Mouse (Mus musculus): Measurements from ENCODE around the gene Dgke. TPM values are rescaled to one million over a fixed set of nuclear protein-coding genes. Genes with fewer than 3 reads are reported as not detected.

Gene Dgke
- total RNA-seq, 1 experiment from 2014 or later = 10.4 TPM

DNA sequence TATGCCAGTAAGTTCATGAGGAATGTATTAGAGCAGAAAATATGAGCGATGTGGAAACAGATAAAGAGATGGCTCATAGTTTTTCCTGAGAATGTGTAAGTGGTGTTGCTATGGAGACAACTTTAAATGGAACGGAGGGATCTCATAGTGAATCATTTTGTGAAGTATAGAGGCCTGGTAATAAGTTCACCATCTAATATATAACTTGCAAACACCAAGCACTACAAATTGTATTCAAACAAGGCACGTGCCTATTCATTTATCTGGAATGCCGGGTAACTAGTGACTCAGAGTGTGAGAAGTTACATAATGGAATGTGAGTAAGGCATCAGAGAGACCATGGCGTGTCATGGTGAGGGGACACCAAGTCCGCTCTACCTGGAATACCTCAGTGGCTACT is 28.2 kb downstream of the Dgke start:
- DNase-seq = no peak

DNA sequence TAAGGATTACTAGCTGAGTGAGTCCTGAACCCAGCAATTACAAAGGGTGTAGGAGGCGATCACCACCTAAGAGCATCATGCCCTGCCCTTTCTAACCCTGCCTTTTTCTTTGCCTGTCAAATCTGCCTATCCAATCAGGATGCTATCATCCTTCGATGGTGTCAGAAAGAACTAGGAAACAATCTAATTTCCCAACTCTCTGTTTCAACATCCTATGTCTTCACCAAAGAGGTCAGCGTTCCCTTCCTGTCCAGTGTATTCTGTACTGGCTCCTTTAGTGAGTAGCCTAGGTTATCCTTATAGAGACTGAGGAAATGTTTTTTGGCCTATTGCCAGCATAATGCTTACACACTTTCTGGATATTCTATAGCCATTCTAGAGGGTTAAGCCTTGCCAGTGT is 31.1 kb downstream of the Dgke start:
- no peak for DNase-seq

DNA sequence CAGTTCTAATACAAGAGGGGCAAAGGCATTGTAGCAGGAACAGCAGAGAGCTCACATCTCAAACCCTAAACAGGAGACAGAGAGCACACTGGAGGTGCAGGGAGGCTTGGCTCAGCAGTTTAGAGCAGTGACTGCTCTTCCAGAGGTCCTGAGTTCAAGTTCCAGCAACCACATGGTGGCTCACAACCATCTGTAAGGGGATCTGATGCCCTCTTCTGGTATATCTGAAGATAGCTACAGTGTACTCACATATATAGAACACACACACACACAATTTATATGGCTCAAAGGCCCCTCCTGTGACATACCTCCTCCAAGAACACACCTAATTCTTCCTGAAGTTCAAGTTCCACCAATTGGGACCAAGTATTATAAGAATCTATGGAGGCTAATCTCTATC is 32.1 kb downstream of the Dgke start:
- DNase-seq = no peak

DNA sequence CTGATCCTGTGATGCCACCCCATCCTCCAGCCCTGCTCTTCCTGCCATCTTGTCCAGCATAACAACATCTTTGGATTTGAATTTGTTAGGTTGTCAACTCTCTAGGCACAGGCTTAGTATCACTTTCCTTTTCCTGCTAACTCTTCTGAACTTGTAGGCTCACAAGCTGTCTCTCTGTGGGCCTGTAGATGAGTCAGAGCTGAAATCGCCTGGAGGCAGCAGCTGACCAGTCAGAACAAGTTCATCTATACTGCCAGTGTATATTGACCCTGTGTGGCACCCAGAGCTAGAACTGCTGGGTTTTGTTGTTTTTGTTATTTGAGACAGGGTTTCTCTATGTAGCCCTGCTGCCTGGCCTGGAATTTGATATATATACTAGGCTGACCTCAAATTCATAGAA is 35.5 kb downstream of the Dgke start:
- no peak for DNase-seq

DNA sequence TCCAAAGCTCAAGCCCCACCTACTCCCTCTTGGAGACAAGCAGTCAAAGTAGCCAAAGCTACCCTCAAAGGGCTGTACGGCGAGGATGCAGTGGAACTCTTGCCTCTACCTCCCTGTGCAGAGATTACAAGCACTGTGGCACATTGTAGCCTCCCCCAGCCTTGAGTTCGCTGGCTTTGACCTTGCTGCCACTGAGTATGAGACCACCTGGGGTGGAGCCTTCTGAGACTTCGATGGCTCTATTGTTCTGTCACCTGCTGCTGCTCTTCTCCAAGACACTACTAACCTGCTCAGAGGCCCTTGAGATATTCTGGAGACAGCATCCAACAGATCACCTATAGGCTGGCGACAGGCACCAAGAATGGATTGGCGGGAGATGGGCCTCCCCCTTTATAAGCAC is 36.1 kb downstream of the Dgke start:
- DNase-seq = no peak

DNA sequence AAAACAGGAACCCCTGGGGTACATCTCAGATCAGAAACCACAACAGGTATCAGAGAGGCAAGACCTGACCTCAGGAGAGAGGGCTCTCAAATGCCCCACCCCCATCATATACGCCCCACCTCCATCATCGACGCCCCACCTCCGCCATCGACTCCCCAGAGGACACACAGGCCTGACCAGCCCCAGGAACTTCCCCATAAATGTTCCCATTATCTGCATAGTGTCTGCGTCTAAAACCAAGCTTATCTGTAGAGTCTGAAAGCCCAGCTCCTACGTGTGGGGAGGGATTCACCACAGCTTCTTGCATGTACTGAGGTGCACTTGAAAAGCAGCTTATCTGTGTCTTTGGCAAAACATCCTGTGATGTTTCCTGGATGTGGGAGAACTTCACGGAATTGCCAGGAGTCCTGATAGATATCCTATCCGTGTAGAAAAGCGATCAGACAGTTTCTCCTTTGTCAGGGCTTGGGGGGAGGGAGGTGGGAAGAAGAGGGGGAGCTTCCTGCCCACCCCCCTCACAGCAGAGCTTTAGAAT is 37.7 kb downstream of the Dgke start:
- no peak for DNase-seq

DNA sequence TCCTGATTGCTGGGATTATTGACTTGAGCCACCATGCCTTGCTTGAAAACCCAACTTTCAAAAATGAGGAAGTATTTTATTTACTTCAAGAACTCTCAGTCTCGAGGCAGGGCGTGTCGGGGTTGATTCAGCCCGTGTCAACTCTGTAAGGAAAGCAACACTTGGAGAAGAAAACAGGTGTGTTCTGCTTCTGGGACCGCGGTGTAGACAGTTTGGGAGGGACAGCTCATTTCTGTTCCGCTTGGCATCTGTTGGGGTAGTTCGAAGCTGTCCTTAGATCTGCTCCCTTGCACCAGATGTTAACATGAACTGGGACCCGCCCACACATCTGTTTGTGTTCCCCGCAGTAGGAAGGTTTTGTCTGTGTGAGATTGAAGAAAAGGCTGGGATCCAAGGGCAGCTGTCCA is 38.7 kb downstream of the Dgke start:
- DNase-seq = no peak

DNA sequence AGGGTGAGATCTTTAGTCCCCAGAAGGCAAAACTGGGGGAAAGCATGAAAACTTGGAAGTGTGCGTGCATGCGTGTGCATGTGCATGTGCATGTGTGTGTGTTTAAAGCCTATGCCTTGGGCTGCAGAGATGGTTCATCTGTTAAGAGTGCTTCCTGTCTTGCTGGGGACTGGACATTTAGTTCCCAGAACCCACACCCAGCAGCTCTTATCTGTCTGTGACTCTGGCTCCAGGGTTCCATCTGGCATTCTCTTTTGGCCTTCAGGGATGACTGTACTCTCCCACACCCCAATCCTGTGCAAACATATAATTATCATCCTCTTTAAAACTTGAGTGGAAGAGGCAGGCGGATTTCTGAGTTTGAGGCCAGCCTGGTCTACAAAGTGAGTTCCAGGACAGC is 40.5 kb downstream of the Dgke start:
- no peak for DNase-seq

DNA sequence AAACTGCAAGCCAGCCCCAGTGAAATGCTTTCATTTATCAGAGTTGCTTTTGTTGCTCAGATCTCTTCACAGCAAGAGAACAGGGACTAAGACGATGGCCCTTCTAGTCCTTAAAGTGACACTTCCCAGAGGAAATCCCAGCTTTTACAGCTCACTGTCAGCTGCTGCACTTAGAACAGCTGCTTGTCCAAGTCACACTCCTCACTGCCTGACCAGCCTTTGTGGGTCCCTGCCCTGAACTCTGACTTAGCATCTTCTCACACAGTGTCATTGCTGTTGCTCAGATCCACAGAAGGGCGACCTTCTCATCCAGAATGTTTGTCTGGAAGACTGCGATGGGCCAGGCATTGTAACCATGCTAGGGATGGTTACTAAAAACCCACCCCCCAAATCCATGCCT is 41.0 kb downstream of the Dgke start:
- DNase-seq = no peak

DNA sequence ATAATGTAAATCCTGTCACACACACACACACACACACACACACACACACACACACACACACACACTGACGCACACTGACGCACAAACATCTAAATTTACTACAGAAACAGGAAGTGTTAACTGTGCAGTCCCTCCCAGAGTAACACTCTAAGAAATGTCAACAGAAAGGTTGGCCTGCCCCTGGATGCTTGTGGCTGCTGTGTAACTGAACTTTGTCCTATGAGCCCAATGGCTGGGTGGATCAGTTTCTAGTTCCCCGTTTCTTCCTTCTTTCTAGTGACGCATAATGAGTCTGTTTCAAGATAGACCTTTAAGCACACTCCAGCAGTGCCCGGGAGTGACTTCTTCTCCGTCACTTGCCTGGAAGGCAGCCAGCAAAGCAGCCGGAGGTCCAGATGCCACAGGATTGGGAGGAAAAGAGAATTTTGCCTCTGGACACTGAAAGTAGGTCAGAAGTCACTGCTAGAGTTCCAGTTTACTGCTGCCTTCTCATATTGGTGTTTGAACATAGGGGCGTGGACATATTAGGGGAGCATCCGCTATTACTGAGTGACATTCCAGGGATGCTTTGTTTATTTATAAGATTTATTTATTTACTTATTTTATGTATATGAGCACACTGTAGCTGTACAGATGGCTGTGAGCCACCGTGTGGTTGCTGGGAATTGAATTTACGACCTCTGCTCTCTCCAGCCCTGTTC is 42.3 kb downstream of the Dgke start:
- DNase-seq = peak; percentile 91

DNA sequence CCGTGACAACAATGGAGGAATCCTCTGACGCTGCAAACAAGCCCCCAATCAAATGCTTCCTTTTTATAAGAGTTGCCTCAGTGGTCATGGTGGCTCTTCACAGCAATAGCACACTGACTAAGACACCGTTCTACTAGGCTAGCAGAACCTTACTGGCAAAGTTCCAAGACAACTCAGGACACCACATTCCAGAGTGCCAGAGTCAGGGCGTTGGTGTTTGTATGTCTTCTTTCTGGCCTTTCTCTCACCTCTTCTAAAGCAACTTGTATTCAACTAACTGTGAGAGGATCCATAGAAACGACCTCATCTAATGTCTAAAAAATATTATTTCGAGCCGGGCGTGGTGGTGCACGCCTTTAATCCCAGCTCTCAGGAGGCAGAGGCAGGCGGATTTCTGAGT is 43.2 kb downstream of the Dgke start:
- DNase-seq = no peak

DNA sequence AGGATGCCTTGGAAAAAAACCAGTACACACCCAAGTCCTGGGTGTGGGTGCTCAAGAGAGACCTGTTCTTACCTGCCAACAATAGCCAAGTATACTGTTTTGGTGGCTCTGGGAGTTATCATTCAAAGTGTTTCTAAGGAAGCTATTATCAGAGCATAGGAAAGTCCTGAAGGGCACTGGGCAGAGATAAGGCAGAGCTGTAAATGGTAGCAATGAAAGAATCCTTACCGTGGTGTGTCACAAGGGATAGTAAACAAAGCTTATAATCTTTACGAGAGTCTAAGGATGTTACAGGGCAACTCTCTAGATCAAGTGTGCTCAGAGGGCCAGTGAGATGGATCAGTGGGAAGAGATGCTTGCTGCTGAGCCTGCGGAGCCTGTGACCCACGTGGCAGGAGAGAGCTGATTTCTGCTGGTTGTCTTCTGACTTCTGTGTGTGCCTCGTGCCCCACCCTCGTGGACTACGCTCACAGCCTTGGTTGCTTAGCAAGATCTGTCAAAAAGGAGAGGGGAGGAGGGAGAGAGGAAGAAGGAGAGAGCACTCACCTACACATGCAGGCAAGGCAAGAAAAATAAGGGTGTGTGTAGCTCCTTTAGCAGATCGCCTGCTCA is 44.4 kb downstream of the Dgke start:
- no peak for DNase-seq

DNA sequence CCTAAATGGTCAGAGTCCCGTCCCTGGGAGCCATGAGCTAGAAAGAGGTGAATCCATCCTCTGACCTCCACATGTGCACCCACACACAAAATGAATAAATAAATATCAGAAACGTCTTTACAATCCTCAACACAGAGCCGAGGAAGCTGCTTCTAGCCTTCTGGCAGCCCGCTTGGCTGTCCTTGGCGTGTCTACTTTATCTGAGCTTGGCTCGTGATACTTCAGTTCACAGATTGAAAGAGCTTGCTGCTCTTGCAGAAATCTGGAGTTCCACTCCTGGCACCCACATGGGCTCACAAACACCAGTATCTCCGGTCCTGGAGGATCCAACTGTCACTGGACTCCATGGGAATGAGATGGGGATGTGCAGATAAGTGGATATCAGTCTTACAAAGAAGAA is 45.0 kb downstream of the Dgke start:
- no peak for DNase-seq

DNA sequence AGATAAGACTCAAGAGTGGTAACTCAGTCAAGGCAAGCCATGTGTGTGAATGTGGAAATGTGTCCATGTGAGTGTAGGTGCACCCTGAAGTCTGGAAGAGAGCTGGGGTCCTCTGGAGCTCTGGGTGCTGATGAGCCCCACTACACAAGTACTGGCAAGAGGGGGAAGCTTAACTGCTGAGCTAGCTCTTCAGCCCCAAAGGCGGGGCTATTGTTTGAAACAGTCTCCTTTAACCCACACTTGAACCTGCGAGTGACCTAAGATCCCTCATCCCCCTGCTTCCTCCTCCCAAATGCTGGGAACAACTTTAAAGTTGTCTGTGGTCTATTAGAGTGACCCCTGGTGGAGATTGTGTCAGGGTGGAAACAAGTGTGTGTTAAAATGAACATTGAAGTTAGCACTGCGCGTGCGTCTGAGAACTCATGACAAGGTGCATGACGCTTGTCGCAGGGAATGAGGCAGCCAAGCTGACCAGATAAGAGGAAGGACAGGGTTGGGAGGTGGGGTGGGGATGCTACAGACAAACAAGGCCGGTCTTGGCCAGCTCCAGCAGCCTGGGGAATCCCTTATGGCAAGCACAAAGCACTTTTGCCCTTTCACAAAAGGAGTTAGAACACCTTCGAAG is 45.9 kb downstream of the Dgke start:
- DNase-seq = peak; percentile 53

DNA sequence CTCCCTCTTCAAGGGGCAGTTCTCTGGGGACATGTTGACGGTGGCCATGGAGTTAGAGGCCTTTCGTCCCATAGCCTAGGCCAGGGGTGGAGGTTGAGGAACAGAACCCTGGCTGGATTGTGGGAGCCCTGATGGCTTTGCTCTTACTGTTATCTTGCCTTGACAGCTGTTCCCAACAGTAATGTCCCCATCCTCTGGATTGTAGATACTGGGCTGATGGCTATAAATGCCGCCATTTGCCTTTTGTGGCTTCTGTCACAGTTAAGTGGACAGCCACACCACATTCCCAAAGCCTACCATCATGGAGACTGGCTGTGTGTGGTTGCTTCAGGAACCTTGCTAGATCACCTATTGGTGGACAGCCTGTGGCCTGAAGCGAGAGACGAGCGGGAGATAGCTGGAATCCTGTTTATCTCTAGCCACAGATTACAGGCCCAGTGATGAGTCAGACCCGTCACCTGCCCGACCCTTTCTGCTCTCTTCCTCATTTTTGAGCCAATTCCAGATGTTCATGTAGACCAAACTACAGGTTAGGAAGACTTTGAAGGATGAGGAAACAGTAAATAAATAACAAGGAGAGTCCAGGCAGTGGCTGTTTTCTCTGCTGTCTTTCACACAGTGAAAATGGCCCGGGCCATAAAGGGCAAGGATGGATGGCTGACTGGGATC is 49.0 kb downstream of the Dgke start:
- DNase-seq = no peak

DNA sequence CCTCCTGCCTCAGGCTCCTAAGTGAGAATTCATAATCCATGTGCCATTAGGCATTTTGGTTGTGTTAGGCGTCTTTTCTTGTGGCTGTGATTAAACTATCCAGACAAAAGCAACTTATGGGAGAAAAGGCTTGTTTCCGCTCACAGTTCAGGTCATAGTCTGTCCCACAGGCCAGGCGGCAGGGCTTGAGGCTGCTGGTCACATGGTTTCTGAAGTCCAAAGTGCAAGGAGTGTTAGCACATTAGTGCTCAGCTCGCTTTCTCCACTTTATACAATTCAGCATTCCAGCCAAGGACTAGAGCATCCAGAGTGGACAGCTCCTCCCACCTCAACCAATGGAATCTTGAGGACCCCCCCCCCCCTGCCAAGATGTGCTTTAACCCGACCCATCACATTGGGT is 54.4 kb downstream of the Dgke start:
- DNase-seq = no peak

DNA sequence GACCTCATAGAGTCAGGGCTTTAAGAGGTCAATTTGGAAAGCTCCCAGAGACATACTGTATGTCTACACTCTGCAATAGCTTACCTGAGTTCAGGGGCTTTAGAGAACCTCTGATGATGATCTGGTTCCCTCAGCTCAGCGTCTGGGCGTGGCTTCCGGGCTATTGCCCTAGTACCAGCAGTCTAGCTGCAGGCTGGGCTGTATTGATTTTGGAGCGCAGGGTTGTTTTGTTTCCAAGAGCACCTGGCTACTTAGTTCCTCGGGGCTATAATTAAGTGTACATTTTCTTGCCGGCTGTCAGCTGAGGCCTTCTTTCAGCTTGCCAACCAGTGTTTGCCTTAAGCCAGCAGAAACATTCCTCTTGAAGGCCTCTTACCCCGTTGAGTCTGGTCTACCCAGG is 57.2 kb downstream of the Dgke start:
- DNase-seq = no peak

DNA sequence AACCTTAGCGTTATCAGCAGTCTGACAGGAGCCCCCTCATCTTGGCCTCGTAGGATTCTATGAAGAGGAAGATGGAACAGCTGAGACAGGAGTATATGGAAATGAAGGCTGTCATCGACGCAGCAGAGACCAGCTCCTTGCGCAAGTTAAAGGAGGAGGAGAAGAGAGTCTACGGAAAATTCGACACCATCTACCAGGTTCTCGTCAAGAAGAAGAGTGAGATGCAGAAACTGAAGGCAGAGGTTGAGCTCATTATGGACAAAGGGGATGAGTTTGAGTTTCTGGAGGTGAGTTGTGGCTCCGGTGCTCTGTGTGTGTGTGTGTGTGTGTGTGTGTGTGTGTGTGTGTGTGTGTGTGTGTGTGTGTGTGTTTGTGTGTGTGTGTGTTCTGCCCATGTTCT is 57.6 kb downstream of the Dgke start:
- no peak for DNase-seq

DNA sequence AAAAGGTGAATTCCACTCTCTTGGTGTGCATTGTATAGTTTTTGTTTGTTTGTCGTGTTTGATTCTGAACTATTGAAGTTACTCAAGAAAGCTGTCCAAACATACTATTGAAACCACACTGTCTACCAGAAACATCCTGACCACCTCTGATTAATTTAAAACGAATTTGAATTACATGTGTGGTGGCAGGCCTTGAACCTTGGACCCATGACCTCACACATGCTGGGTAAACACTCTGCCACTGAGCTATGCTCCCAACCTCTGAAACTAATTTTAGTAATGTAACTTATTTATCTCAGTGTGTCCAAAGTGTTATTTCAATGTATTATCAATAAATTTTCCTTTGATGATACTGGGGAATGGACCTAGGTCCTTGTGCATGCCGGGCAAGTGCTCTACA is 59.1 kb downstream of the Dgke start:
- no peak for DNase-seq

DNA sequence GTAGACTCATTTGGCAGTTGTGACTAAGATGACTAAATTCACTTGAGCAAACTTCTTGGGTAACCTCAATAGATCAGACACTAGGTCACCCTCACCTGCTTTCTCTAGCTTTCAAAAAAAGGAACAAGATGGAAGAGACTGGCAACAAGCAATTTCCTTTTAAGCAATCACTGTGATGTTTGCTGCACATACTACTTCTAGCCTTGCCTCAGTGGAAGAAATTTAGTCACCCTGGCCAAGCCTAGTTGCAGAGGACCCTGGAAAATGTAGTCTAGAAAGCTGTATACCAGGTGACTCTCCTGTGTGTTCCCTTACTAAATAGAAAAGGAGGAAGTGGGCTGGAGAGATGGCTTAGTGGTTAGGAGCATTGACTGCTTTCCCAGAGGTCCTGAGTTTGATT is 60.2 kb downstream of the Dgke start:
- DNase-seq = no peak

DNA sequence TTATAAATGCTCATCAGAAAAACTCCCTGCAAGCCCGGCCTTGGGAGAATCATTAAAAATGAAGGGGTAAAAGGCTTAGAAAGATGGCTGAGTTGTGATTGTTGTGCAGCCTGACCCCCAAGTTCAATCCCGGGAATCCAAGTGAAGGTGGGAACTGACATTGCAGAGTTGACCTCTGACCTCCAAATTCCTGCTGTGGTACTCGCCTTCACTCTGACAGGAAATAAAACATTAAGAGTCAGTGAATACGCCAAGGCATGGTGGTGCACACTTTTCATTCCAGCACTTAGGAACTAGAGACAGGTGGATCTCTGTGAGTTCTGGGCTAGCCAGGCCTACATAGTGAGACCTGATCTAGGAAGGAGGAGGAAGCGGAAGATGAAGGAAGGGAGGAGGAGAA is 61.2 kb downstream of the Dgke start:
- no peak for DNase-seq

DNA sequence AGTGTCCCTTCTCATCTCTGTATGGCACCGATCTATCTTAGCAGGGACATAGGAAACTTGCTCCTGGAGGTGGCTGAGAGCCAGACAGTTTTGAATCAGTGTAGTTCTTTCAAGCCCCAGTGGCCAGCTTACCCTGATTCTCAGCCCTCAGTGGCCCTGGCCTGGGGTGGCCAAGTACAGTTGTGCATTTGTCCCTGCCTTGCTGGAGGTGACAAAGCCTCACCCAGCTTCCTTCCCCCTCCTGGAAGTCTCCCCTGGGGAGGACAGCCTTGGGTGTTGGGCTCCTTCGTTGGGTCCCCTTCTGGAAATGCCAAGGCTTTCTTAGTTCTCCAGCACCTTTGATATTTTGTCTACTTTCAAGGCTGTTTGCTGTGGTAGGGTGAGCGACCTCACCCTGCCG is 62.9 kb downstream of the Dgke start:
- peak; percentile 44 for DNase-seq

DNA sequence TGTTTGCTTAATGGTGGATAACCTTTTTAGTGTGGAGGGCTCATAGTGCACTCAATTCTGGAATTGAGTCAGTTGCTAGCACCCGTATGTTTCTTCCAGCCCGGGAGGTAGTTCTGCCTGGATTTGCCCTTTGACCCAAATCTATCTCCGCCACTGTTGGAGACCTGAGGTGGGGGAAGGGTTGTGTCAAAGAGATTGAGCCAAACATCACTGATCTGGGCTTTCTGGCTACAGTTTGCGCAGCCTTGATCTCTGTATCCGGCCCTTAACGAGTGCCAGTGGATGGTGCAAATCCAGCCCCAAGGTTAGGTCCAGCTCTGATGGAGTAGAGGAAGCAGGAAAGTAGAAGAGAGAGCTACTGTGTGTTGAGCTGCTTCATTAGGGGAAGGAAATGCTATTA is 63.6 kb downstream of the Dgke start:
- DNase-seq = no peak
